Mouse (Mus musculus) brain, embryonic 14.5 days (tissue): ENCODE results near the gene Ahdc1.

Experiments used
- CTCF ChIP-seq: fragments of 200-500 bp; IDR thresholded peaks from 2 replicates; pipeline ENCODE4 v1.5.1; 2012; ENCODE audit warnings: inconsistent platforms, mild to moderate bottlenecking, moderate library complexity, borderline replicate concordance; ENCODE audit not compliant: insufficient read depth, insufficient read length; ENCODE audit errors: extremely low read depth
- POLR2A ChIP-seq: fragments of 200-500 bp; IDR thresholded peaks from 2 replicates; pipeline ENCODE4 v1.6.1; 2012; ENCODE audit warnings: mild to moderate bottlenecking, inconsistent platforms, borderline replicate concordance; ENCODE audit not compliant: poor library complexity, insufficient read depth, insufficient read length, severe bottlenecking; ENCODE audit errors: extremely low read depth

DNA sequence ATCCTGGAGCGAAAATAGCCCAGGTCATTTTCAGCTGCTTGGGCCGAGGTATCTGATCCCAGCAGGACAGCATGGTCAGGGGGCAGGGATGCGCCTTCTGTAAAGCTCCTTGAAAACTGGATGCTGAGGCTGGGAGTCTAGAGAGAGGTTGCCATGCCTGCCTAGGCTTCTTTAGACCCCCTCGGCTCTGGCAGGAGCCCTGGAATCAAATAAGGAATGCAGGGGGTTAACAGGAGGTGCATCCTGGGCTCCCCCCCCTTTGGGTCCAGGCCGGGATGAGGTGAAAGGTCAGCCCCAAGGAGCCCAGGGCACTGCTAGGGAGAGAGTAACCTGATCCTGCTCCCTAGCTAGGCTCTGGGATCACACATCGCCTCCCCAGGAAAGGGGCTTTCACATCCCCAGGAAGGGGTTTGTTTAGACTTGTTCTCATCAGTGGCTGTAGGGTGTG lies 33.6 kb downstream of the Ahdc1 start:
- TF ChIP-seq CTCF (no peak), POLR2A (no peak)
